Mouse (Mus musculus) brain, embryonic 14.5 days (tissue): ENCODE measurements around the gene E2f4.

Source experiments
- CTCF ChIP-seq: fragments of 200-500 bp; IDR thresholded peaks from 2 replicates; pipeline ENCODE4 v1.5.1; 2012; ENCODE audit warnings: inconsistent platforms, mild to moderate bottlenecking, moderate library complexity, borderline replicate concordance; ENCODE audit not compliant: insufficient read depth, insufficient read length; ENCODE audit errors: extremely low read depth
- POLR2A ChIP-seq: fragments of 200-500 bp; IDR thresholded peaks from 2 replicates; pipeline ENCODE4 v1.6.1; 2012; ENCODE audit warnings: mild to moderate bottlenecking, inconsistent platforms, borderline replicate concordance; ENCODE audit not compliant: poor library complexity, insufficient read depth, insufficient read length, severe bottlenecking; ENCODE audit errors: extremely low read depth

- TF ChIP-seq CTCF = no peak
- TF ChIP-seq POLR2A = no peak
These were observed 47.9 kb downstream of the E2f4 start for GRCm38 (mm10) chr8:105345061-105345975.
